Mouse (Mus musculus): ENCODE data around the gene Agap2.

Gene Agap2

DNA sequence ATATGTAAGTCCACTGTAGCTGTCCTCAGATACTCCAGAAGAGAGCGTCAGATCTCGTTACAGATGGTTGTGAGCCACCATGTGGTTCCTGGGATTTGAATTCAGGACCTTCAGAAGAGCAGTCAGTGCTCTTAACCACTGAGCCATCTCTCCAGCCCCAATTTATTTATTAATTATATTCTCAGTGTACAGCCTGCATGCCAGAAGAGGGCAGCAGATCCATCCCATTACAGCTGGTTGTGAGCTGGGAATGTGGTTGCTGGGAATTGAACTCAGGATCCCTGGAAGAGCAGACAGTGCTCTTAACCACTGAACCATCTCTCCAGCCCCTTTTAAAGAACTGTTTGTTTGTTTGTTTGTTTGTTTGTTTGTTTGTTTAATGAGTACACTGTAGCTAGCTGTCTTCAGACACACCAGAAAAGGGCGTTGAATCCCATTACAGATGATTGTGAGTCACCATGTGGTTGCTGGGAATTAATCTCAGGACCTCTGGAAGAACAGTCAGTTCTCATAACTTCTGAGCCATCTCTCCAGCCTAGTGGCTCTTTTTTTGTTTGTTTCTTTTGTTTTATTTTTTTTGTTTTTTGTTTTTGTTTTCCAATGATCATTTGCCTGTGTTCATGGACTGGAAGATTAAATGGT lies 59.4 kb downstream of the Agap2 start:
- DNase-seq (ENCODE audit: low read depth, low spot score), result peak; percentile 36

- DNase-seq (ENCODE audit: low read depth, low spot score), result no peak
These were observed 60.2 kb downstream of the Agap2 start for GRCm38 (mm10) chr10:127135118-127135836.

DNA sequence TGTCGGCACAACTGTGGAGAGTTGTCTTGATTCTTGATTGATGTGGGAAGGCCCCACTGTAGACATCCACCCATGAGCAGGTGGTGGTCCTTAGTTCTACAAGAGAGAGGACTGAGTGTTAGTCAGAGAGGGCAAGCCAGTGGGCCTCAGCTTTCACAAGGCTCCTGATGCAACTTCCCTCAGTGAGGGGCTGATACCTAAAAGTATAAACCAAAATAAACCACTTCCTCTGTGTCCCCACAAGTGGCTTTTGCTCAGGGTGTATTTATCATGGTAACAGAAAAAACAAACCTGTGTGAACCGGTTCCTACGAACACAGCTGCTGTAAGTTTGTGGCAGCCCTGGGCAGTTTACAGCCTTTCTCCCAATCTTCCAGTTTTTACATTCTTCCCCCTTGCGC lies 61.4 kb downstream of the Agap2 start:
- DNase-seq (ENCODE audit: low read depth, low spot score), result no peak

DNA sequence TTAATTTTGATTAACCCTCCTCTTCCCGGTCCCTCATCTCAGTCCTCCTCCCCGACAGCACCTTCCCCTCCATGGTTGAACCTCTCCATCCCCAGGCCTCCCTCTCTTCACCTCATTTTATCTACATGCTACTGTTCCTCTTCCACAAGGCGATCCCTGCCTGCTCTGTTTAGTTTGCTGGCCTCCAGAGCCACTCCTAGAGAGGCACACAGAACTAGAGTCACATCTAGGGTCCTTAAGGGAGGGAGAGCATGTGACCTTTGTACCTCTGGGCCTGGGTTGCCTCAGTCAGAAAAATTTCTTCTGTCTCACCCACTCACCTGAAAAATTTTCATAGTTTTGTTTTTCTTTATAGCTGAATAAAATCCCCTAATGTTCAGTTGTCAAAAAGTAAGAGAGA lies 62.8 kb downstream of the Agap2 start:
- no peak for DNase-seq (ENCODE audit: low read depth, low spot score)

- no peak for DNase-seq (ENCODE audit: low read depth, low spot score)
These were observed 63.5 kb downstream of the Agap2 start for GRCm38 (mm10) chr10:127138328-127139141.

GRCm38 (mm10) chr10:127140971-127141370 lies 65.9 kb downstream of the Agap2 start:
- no peak for DNase-seq (ENCODE audit: low read depth, low spot score)

- DNase-seq (ENCODE audit: low read depth, low spot score), result no peak
These were observed 66.4 kb downstream of the Agap2 start for GRCm38 (mm10) chr10:127141500-127141899.

Data from ZHBTc4 (cell line).